Mouse (Mus musculus): Measurements from ENCODE around the gene Reck. TPM values are rescaled to one million over a fixed set of nuclear protein-coding genes. Genes with fewer than 3 reads are reported as not detected.

Gene Reck
- polyA plus RNA-seq, 1 experiment from 2014 or later, result 2.3 TPM

- Histone ChIP-seq H3K9ac (replicated peaks) (no peak overlapping the region), H3K27ac (ENCODE audit: low read depth) (no peak overlapping the region), H3K36me3 (replicated peaks; ENCODE audit: insufficient read depth, low read length) (no peaks in the 10 kb centered on the region), H3K27me3 (ENCODE audit: insufficient read depth, low read length) (no peaks in the 10 kb centered on the region), H3K9me3 (ENCODE audit: low read length) (no peaks in the 10 kb centered on the region), H3K4me3 (ENCODE audit: low read depth, low read length) (no peak overlapping the region), H3K4me2 (ENCODE audit: low read depth, low read length) (no peak overlapping the region), H3K4me1 (ENCODE audit: insufficient read depth) (no peaks in the 10 kb centered on the region; the same call in 1 of the 2 replicates)
- ATAC-seq (no peak), DNase-seq (no peak)
- 80% methylated on average over 10 of the region's 10 CpGs for WGBS (ENCODE audit: insufficient replicate concordance)
- no peak for TF ChIP-seq EP300 (IDR thresholded peaks at IDR 0.05; ENCODE audit: low read depth)
- TF ChIP-seq CTCF (IDR thresholded peaks at IDR 0.05; ENCODE audit: low read depth), result no peak
These were observed 5.5 kb upstream of the Reck start for GRCm38 (mm10) chr4:43869821-43870220.

- Histone ChIP-seq H3K4me2 (ENCODE audit: low read depth, low read length) (no peak overlapping the region), H3K9ac (replicated peaks) (no peak overlapping the region)
These were observed 829 bp upstream of the Reck start for GRCm38 (mm10) chr4:43874501-43874900.

GRCm38 (mm10) chr4:43875919-43876411 lies 635 bp downstream of the Reck start:
- Histone ChIP-seq H3K4me3 (ENCODE audit: low read depth, low read length) (peak overlapping the region; percentile 78), H3K4me2 (ENCODE audit: low read depth, low read length) (peak overlapping the region; percentile 93), H3K9me3 (ENCODE audit: low read length) (no peaks in the 10 kb centered on the region), H3K4me1 (ENCODE audit: insufficient read depth) (peaks cover 10% of the 10 kb centered on the region), H3K9ac (replicated peaks) (peak overlapping the region; percentile 69), H3K36me3 (replicated peaks; ENCODE audit: insufficient read depth, low read length) (no peaks in the 10 kb centered on the region), H3K27ac (ENCODE audit: low read depth) (no peak overlapping the region), H3K27me3 (ENCODE audit: insufficient read depth, low read length) (no peaks in the 10 kb centered on the region)
- no peak for TF ChIP-seq CTCF (IDR thresholded peaks at IDR 0.05; ENCODE audit: low read depth)
- TF ChIP-seq EP300 (IDR thresholded peaks at IDR 0.05; ENCODE audit: low read depth), result no peak
- ATAC-seq (peak; percentile 70), DNase-seq (peak; percentile 43)
- 3% methylated on average over 20 of the region's 20 CpGs for WGBS (ENCODE audit: insufficient replicate concordance)

More at GRCm38 (mm10) chr4:43874501-43874900, 829 bp upstream of the Reck start:
- no peaks in the 10 kb centered on the region for H3K36me3 ChIP-seq (replicated peaks; ENCODE audit: insufficient read depth, low read length)
- TF ChIP-seq CTCF (IDR thresholded peaks at IDR 0.05; ENCODE audit: low read depth) (no peak), EP300 (IDR thresholded peaks at IDR 0.05; ENCODE audit: low read depth) (no peak)
- no peaks in the 10 kb centered on the region for H3K9me3 ChIP-seq (ENCODE audit: low read length)
- DNase-seq (no peak), ATAC-seq (no peak)
- peaks cover 10% of the 10 kb centered on the region for H3K4me1 ChIP-seq (ENCODE audit: insufficient read depth)
- H3K27ac ChIP-seq (ENCODE audit: low read depth), result no peak overlapping the region
- 37% methylated on average over 7 of the region's 7 CpGs for WGBS (ENCODE audit: insufficient replicate concordance)
- no peak overlapping the region; the same call in 1 of the 2 replicates for H3K4me3 ChIP-seq (ENCODE audit: low read depth, low read length)
- H3K27me3 ChIP-seq (ENCODE audit: insufficient read depth, low read length), result no peaks in the 10 kb centered on the region

- peaks cover 10% of the 10 kb centered on the region for H3K4me1 ChIP-seq (ENCODE audit: insufficient read depth)
- H3K4me2 ChIP-seq (ENCODE audit: low read depth, low read length), result no peak overlapping the region
- no peak overlapping the region for H3K9ac ChIP-seq (replicated peaks)
- ATAC-seq, result no peak
- no peak for DNase-seq
- H3K36me3 ChIP-seq (replicated peaks; ENCODE audit: insufficient read depth, low read length), result no peaks in the 10 kb centered on the region
- TF ChIP-seq EP300 (IDR thresholded peaks at IDR 0.05; ENCODE audit: low read depth) (no peak), CTCF (IDR thresholded peaks at IDR 0.05; ENCODE audit: low read depth) (no peak)
- no peaks in the 10 kb centered on the region for H3K27me3 ChIP-seq (ENCODE audit: insufficient read depth, low read length)
- 79% methylated on average over 1 of the region's 1 CpGs for WGBS (ENCODE audit: insufficient replicate concordance)
- H3K27ac ChIP-seq (ENCODE audit: low read depth), result no peak overlapping the region
- no peak overlapping the region for H3K4me3 ChIP-seq (ENCODE audit: low read depth, low read length)
- H3K9me3 ChIP-seq (ENCODE audit: low read length), result no peaks in the 10 kb centered on the region
These were observed 1.9 kb downstream of the Reck start for GRCm38 (mm10) chr4:43877230-43877629.

GRCm38 (mm10) chr4:43878121-43878776 lies 2.9 kb downstream of the Reck start:
- Histone ChIP-seq H3K9ac (replicated peaks) (no peak overlapping the region), H3K27me3 (ENCODE audit: insufficient read depth, low read length) (no peaks in the 10 kb centered on the region), H3K36me3 (replicated peaks; ENCODE audit: insufficient read depth, low read length) (no peaks in the 10 kb centered on the region), H3K4me2 (ENCODE audit: low read depth, low read length) (no peak overlapping the region), H3K9me3 (ENCODE audit: low read length) (no peaks in the 10 kb centered on the region), H3K27ac (ENCODE audit: low read depth) (no peak overlapping the region), H3K4me1 (ENCODE audit: insufficient read depth) (peaks cover 10% of the 10 kb centered on the region), H3K4me3 (ENCODE audit: low read depth, low read length) (no peak overlapping the region)
- ATAC-seq (no peak), DNase-seq (no peak)
- TF ChIP-seq CTCF (IDR thresholded peaks at IDR 0.05; ENCODE audit: low read depth) (no peak), EP300 (IDR thresholded peaks at IDR 0.05; ENCODE audit: low read depth) (no peak)
- 48% methylated on average over 5 of the region's 5 CpGs for WGBS (ENCODE audit: insufficient replicate concordance)

- no peaks in the 10 kb centered on the region for H3K27me3 ChIP-seq (ENCODE audit: insufficient read depth, low read length)
- WGBS (ENCODE audit: insufficient replicate concordance), result 69% methylated on average over 6 of the region's 6 CpGs
- H3K36me3 ChIP-seq (replicated peaks; ENCODE audit: insufficient read depth, low read length), result no peaks in the 10 kb centered on the region
- no peaks in the 10 kb centered on the region for H3K9me3 ChIP-seq (ENCODE audit: low read length)
- peaks cover 10% of the 10 kb centered on the region for H3K4me1 ChIP-seq (ENCODE audit: insufficient read depth)
- TF ChIP-seq EP300 (IDR thresholded peaks at IDR 0.05; ENCODE audit: low read depth), result no peak
- TF ChIP-seq CTCF (IDR thresholded peaks at IDR 0.05; ENCODE audit: low read depth), result no peak
- no peak overlapping the region for H3K27ac ChIP-seq (ENCODE audit: low read depth)
- no peak overlapping the region for H3K4me3 ChIP-seq (ENCODE audit: low read depth, low read length)
- ATAC-seq (no peak), DNase-seq (no peak)
- no peak overlapping the region for H3K4me2 ChIP-seq (ENCODE audit: low read depth, low read length)
- no peak overlapping the region for H3K9ac ChIP-seq (replicated peaks)
These were observed 4.2 kb downstream of the Reck start for GRCm38 (mm10) chr4:43879566-43879965.
